Mouse (Mus musculus) liver, postnatal 0 days (tissue): ENCODE data around the gene Hspa1a. TPM values are rescaled to one million over a fixed set of nuclear protein-coding genes. Genes with fewer than 3 reads are reported as not detected.
"Not testable (repeated sequence)": the region's sequence is repeated elsewhere in the genome, so short reads cannot be mapped to it uniquely, and the experiment has no call there.

Experiments used
- ATAC-seq: fragments of 200-750 bp; cut with Nextera tagmentation; 2 replicates; pipeline ENCODE4 v1.8.0; 2017; ENCODE audit warnings: mild to moderate bottlenecking, moderate library complexity
- DNase-seq: peaks from one replicate; pipeline ENCODE4 v3.0.0-alpha.2; 2016
- H3K27ac ChIP-seq: fragments of 300-500 bp; sonication (generic); 2 replicates; pipeline ENCODE4 v1.5.1; 2014; ENCODE audit warnings: antibody characterized with exemption, moderate library complexity, mild to moderate bottlenecking, low read depth
- H3K27me3 ChIP-seq: fragments of 300-500 bp; sonication (generic); 2 replicates; pipeline ENCODE4 v1.6.1; 2014; ENCODE audit warnings: low read length, control low read depth, mixed read lengths; ENCODE audit not compliant: insufficient read depth
- H3K36me3 ChIP-seq: fragments of 300-500 bp; sonication (generic); replicated peaks from 2 replicates; pipeline ENCODE4 v1.6.1; 2014; ENCODE audit warnings: mild to moderate bottlenecking, control low read depth, low read length, moderate library complexity, mixed read lengths; ENCODE audit not compliant: insufficient read depth
- H3K4me1 ChIP-seq: fragments of 300-500 bp; sonication (generic); 2 replicates; pipeline ENCODE4 v1.6.1; 2014; ENCODE audit warnings: antibody characterized with exemption, mild to moderate bottlenecking, control low read depth; ENCODE audit not compliant: insufficient read depth
- H3K4me2 ChIP-seq: fragments of 300-500 bp; sonication (generic); 2 replicates; pipeline ENCODE4 v1.6.1; 2014; ENCODE audit warnings: low read depth, mild to moderate bottlenecking, low read length, moderate library complexity, mixed read lengths
- H3K4me3 ChIP-seq: fragments of 300-500 bp; sonication (generic); 2 replicates; pipeline ENCODE4 v1.5.1; 2014; ENCODE audit warnings: low read depth, low read length
- H3K9ac ChIP-seq: fragments of 300-500 bp; sonication (generic); replicated peaks from 2 replicates; pipeline ENCODE4 v1.6.1; 2014; ENCODE audit warnings: mild to moderate bottlenecking, moderate library complexity
- H3K9me3 ChIP-seq: fragments of 300-500 bp; sonication (generic); 2 replicates; pipeline ENCODE4 v1.6.1; 2016; ENCODE audit warnings: mild to moderate bottlenecking, control low read depth, low read length, mixed read lengths
- CTCF ChIP-seq: sonication (generic); IDR thresholded peaks from 2 replicates; pipeline ENCODE4 v1.5.1; 2016; ENCODE audit warnings: antibody characterized with exemption, low read depth
- EP300 ChIP-seq: IDR thresholded peaks from 2 replicates; pipeline ENCODE4 v1.6.1; 2016; ENCODE audit warnings: antibody characterized with exemption, low read depth, mild to moderate bottlenecking
- WGBS: fragments of 180-500 bp; shearing (Covaris S2); extraction: QIAGEN DNeasy Blood & Tissue Kit; methylation state at CpG from one replicate; pipeline ENCODE4 v1.1.7; 2014; ENCODE audit not compliant: insufficient replicate concordance; 5-methylcytosine and 5-hydroxymethylcytosine counted together
- polyA plus RNA-seq: library from polyadenylated mRNA; unstranded; fragments of >200 nt; fragmentation: Nextera tagmentation; extraction: Ambion mirVana; gene quantifications from 2 replicates; pipeline ENCODE4 v1.2.1, GENCODE M21; 2015

The Hspa1a gene
- polyA plus RNA-seq, 1 experiment from 2014 or later = 0.59 TPM

DNA sequence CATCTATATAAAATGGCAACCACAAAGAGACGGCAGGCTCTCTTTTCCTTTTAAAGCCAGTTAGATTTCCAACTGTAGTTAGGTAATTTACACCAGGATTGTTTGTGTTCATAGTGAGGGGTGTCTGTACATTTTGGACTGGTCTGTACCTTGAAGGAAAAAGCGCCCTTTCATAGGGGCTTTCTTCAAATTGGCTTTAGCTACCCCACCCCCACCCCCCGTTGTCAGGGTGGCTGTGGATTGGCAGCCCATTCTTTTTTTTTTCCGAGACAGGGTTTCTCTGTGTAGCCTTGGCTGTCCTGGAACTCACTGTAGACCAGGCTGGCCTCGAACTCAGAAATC lies 25.2 kb upstream of the Hspa1a start:
- H3K4me1 ChIP-seq = peaks cover 32% of the 10 kb centered on the region
- H3K9me3 ChIP-seq = no peaks in the 10 kb centered on the region
- DNase-seq (no peak), ATAC-seq (no peak)
- peak overlapping the region; percentile 75 for H3K4me2 ChIP-seq
- TF ChIP-seq CTCF (no peak), EP300 (0 out of 2 replicates have a peak, but pooled peaks have one; percentile 1)
- peak overlapping the region; percentile 1; the same call in 1 of the 2 replicates for H3K27ac ChIP-seq
- peak overlapping the region; percentile 17 for H3K9ac ChIP-seq
- 73% methylated on average over 5 of the region's 5 CpGs for WGBS
- H3K4me3 ChIP-seq = peak overlapping the region; percentile 85
- H3K36me3 ChIP-seq = peaks cover 19% of the 10 kb centered on the region
- H3K27me3 ChIP-seq = no peaks in the 10 kb centered on the region

DNA sequence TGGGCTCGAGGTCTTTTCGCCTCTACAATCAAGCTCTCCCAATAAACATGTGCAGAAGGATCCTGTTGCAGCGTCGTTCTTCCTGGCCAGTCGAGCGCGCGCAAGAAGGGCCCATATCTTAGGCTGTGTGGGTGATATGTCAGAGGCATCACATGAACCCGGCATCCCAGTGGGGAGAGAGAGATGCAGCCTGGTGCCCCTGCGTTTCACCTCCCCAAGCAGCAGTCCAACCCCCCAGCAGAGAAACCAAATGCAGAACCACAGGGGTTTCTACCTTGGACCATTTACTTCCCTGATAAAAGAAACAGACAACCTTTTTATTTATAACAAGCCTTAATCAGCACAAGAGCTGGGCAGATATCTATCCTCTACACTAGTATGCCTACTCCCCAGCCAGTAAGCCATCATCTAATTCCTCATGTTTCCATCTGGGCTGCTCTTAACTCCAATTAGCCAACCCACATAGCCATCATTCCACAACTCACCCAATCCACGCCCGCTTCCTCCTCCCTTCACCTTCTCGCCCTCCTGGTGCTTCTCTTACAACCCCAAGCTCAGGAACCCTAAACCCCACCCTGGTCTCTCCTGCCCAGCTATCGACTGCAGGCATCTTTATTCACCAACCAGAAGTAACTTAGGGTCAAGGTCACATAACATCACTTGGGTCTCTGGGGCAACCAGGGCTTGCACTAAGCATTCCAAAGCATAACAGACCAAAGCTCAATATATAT lies 24.6 kb upstream of the Hspa1a start:
- H3K4me3 ChIP-seq = peak overlapping the region; percentile 85

DNA sequence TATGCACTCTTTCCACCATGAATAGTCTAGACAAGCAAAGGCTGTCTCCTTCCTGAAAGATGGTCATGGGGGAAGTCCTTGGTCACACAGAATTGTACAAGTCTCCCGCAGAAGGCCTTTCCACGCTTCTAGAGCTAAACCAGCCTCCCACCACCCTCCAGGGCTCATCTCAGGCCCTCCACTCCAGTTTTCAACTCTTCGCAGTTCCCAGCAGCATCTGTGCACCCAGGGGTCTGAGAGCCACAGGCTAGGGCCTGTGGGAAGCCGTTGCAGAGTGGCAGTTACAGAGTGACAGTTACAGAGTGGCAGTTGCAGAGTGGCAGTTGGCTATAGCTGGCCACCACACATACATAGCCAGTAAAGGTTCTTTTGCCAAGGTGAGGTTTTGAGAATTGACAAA lies 24.0 kb upstream of the Hspa1a start:
- H3K36me3 ChIP-seq = peaks cover 21% of the 10 kb centered on the region
- not testable (repeated sequence) for H3K27ac ChIP-seq, H3K9me3 ChIP-seq, H3K27me3 ChIP-seq, H3K4me3 ChIP-seq, ATAC-seq
- peak overlapping the region; percentile 34; the same call in 1 of the 2 replicates for H3K4me2 ChIP-seq
- peak; percentile 23 for DNase-seq
- H3K9ac ChIP-seq = 0 out of 2 replicates have a peak overlapping the region, but pooled peaks have one; percentile 22
- H3K4me1 ChIP-seq = peaks cover 30% of the 10 kb centered on the region
- WGBS = 82% methylated on average over 4 of the region's 4 CpGs

More for the DNA sequence above, 24.6 kb upstream of the Hspa1a start:
- H3K27ac ChIP-seq = peak overlapping the region; percentile 1
- H3K36me3 ChIP-seq = peaks cover 19% of the 10 kb centered on the region
- TF ChIP-seq EP300 (0 out of 2 replicates have a peak, but pooled peaks have one; percentile 8), CTCF (no peak)
- WGBS = 76% methylated on average over 12 of the region's 14 CpGs
- no peak for ATAC-seq
- peak overlapping the region; percentile 75 for H3K4me2 ChIP-seq
- DNase-seq = peak; percentile 22
- H3K27me3 ChIP-seq = no peaks in the 10 kb centered on the region
- H3K9ac ChIP-seq = peak overlapping the region; percentile 17
- H3K9me3 ChIP-seq = no peaks in the 10 kb centered on the region
- peaks cover 30% of the 10 kb centered on the region for H3K4me1 ChIP-seq

DNA sequence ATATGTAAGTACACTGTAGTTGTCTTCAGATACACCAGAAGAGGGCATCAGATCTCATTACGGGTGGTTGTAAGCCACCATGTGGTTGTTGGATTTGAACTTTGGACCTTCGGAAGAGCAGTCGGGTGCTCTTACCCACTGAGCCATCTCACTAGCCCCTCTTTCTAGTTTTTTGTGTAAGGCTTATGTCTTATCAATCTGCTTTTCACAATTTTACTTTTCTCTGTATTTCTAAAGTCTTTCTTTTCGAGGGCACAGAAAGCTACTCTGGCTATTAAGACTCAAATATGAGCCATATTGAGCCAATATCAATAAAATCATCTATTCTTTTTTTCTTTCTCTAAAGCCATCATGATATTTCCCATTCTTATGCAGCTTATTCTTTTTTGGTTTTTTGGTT lies 23.2 kb upstream of the Hspa1a start:
- Histone ChIP-seq H3K36me3 (peaks cover 28% of the 10 kb centered on the region), H3K4me1 (peaks cover 30% of the 10 kb centered on the region)
- DNase-seq, H3K27ac ChIP-seq, H3K9ac ChIP-seq, ATAC-seq, H3K9me3 ChIP-seq, H3K4me2 ChIP-seq, H3K27me3 ChIP-seq, H3K4me3 ChIP-seq: not testable (repeated sequence)
- WGBS = 74% methylated on average over 4 of the region's 4 CpGs

DNA sequence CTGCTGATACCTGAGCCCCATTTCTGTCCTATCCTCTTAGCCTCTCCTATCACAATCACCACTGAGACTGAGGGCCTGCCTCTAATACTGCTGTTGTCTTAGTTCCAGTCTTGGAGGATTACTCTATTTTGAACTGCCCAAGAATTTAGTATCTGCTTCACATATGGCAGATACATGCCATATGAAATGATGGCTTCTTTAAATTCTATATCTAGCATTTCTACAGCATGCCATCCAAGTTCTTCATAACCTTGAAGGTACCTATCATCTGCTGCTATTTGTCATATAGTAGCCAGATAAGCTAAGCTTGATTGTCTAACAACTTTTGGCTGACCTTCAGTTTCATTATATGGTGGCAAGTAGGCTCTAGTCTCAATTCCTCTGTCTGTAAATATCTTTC lies 22.8 kb upstream of the Hspa1a start:
- TF ChIP-seq CTCF (no peak), EP300 (no peak)
- H3K27ac ChIP-seq = no peak overlapping the region

DNA sequence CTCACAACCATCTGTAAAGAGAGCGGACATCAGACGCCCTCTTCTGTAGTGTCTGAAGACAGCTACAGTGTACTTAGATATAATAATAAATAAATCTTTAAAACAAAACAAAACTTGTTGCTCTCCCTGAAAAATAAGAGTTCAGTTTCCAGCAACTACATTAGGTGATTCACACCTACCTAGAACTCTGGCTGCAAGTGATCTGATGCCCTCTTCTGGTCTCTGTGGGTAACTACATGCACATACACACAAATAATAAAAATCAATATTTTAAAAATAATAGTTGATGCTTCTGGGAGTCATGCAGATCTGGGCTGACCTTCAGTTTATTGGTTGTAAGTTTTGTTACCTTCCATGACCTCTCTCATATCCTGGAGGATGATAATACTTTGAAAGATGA lies 12.3 kb upstream of the Hspa1a start:
- 73% methylated on average over 2 of the region's 2 CpGs for WGBS
- Histone ChIP-seq H3K27me3 (no peaks in the 10 kb centered on the region), H3K9ac (no peak overlapping the region), H3K36me3 (peaks cover 17% of the 10 kb centered on the region), H3K4me1 (peaks cover 15% of the 10 kb centered on the region), H3K27ac (no peak overlapping the region), H3K9me3 (no peaks in the 10 kb centered on the region), H3K4me2 (no peak overlapping the region), H3K4me3 (no peak overlapping the region)
- TF ChIP-seq CTCF = peak; percentile 83
- no peak for TF ChIP-seq EP300
- no peak for DNase-seq
- ATAC-seq = no peak

More for the DNA sequence above, 22.8 kb upstream of the Hspa1a start:
- ATAC-seq = no peak
- H3K9me3 ChIP-seq = no peaks in the 10 kb centered on the region
- H3K4me2 ChIP-seq = no peak overlapping the region
- H3K4me1 ChIP-seq = peaks cover 27% of the 10 kb centered on the region
- no peak overlapping the region for H3K4me3 ChIP-seq
- no peaks in the 10 kb centered on the region for H3K27me3 ChIP-seq
- no peak for DNase-seq
- H3K9ac ChIP-seq = no peak overlapping the region
- H3K36me3 ChIP-seq = peaks cover 30% of the 10 kb centered on the region
